In genomic region chrX:12136261-12137101, GRCm38 (mm10) we compare ENCODE assay signal across 1 mouse cellular context.
TF ChIP-seq lines count a peak whose summit lies in the region.

No protein-coding gene starts in this region.

TF ChIP-seq in MEL, 35 proteins besides CTCF, POLR2A, EP300 and RAD21 (continued from another document):
- TF ChIP-seq CHD2 (IDR thresholded peaks at IDR 0.05; ENCODE audit: low read length): no peak
- no peak for TF ChIP-seq GABPA (IDR thresholded peaks at IDR 0.05; ENCODE audit: low read depth, low read length)
